Mouse (Mus musculus) cerebellum, adult 18-20 months (tissue): ENCODE data around the gene Ptprn2.
A peak's percentile ranks its signal among the peaks of the same experiment; 100 is the strongest.

Source experiments
- DNase-seq, 2 experiments: peaks; one replicate each; pipeline ENCODE4 v3.0.0; 2021

Ptprn2 gene

DNA sequence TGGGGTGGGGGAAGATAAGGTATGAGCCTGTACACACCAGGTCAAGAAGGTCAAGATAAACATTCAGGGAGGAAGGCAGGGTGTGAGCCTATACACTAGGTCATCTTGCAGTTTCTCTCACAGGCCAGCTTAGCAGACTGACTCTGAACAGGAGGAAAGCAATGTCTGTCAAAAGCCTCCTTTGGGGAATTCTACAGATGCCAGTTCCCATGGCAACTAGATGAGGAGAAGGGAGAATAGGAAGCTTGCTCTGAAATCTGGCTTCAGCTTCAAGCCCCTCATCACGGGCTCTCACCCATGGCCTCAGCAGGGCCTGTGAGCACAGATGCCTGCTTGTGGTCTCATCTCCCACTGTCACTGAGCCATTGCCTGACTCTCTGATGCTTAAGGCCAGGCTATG is 421.9 kb downstream of the Ptprn2 start:
- DNase-seq = no peak

GRCm38 (mm10) chr12:116908668-116909067 is 423.1 kb downstream of the Ptprn2 start:
- DNase-seq = no peak

DNA sequence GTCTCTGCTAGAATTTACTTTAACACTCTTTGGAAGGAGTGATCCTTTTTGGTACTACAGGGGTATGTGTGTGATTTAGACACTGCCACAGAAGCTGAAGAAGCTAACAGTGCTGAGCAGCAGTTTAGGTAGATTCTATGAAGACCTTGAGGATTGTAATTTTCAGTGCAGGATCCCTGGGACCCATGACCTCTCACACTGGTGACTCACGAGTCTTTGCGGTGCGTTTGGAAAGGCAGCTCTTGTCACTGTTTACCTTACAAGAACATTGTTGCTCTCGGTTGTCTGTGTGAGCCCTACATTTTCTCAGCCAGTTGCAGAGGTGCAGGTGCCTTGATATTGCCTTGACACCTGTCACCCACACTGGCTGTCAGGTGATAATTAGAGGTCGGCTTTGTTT is 431.3 kb downstream of the Ptprn2 start:
- no peak for DNase-seq

DNA sequence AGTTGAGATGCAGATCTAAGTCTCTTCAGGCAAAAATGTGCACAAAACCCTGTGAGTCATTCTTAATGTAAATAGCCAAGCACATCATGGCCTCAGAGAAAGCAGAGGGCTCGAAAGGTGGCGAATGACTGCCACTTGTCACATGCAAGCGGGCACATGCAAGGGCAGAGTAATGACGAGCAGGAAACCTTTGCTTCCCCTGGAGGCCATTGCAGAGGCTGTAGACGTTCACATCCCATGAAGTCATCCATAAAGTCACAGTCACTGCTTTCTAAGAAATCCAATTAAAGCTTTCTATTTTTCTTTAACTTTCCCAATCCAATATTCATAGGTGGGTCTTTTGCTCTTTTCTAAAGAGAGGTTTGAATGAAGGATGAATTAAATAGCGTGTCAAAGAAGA is 433.7 kb downstream of the Ptprn2 start:
- no peak for DNase-seq

DNA sequence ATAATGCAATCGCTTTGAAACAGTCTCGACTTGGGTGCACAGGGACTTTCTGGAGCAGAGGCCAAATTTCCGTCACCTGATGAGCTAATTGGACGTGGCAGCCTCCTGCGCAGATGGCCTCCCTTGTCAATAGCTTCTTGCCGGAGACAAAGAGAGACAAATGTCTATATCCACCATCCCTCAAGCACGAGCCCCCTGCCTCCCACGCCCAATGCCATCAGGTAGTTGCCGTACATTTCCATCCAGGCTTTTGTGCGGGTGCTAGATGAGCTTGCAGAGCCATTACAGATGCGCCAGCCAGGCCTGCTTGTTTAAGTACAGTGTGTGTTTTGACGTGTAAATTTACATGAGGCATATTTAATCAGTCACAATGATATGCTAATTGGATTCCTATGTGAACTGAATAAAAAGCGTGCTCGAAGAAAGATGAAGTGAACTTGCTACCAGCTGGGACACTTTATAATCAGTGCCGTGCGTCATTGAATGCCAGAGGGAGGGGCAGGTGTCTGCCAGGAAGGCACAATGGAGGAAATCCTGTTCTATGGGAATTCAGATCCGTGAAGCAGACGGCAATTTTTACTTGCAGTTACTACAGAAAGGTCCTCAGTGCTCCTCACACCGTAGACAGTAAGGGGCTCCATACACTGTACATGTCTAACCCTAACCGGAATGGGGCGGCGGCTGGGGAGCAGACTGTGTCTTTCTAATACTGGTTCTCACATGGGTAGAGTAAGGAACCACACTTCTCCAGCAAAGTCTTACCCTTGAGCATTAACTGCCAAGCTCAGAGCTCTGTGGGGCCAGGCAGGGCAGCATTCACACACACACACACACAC is 434.4 kb downstream of the Ptprn2 start:
- DNase-seq = no peak

- no peak for DNase-seq
These were observed 441.6 kb downstream of the Ptprn2 start for GRCm38 (mm10) chr12:116927115-116927514.

DNA sequence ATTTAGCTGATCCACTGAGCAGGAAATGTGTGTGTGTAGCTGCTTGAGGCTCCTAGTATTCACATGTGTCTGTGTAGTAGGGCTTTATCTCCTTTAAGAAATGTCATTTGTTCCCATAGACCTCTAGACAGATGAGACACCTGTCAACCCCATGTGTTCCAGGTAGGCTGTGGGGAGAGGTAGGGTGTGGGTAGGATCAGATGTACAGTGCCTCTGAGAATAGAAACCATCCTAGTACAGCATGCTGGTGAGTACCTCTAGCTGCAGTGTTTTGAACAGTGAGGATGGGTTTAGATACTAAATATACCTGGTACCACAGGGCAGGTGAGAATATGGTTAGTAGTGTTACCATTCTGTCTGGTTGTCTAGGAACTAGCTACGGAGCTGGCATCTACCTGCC is 442.0 kb downstream of the Ptprn2 start:
- no peak for DNase-seq

DNA sequence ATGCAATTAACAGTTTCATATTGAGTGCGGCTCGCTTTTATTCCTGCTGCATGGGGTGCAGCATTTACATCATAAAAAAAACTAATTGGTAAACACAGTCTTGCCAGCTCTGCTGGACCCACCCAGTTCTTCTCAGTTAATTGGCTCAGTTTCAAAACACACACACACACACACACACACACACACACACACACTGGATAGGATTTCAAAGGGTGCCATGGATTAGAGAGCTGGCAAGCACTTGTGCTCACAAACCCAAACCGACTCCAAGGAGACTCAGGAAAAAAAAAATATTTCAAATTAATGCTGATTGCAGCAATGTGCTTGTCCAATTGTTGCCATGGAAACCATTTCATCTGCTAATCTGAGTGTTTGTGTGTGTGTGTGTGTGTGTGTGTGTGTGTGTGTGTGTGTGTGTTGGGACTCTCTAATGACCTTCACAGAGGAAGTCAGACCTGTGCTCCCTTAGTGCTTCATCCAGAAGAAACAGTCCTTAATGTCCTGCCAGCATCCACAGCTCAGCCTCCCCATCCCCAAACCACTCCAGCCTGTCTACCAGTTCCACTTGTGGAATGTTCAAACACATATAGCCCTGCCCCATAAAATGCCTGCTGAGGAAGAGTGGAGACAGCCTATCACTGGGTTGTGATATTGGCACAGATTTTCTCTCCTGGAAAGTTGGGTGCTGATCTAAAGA is 452.8 kb downstream of the Ptprn2 start:
- no peak for DNase-seq

- no peak for DNase-seq
These were observed 458.4 kb downstream of the Ptprn2 start for GRCm38 (mm10) chr12:116943883-116944282.

GRCm38 (mm10) chr12:116948151-116948928 is 462.8 kb downstream of the Ptprn2 start:
- no peak for DNase-seq

DNA sequence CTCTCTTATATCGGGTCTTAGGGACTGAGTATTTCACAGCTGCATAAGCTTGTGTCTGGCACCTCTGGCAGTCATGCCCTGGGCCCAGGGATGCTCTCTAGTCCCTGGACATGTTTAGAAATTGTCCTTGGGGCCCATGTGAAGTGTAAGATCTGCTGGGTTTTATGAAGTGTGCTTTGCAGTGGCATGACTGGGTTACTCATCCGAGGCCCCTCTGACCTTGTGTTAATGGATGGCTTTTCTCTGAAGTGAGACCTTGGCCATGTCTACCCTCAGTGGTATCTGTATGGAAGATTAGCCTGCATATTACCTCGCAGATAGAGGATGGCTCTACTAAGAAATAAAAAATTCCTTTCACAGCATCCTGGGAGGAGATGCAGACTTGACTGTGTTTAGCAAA is 464.2 kb downstream of the Ptprn2 start:
- DNase-seq = no peak

DNA sequence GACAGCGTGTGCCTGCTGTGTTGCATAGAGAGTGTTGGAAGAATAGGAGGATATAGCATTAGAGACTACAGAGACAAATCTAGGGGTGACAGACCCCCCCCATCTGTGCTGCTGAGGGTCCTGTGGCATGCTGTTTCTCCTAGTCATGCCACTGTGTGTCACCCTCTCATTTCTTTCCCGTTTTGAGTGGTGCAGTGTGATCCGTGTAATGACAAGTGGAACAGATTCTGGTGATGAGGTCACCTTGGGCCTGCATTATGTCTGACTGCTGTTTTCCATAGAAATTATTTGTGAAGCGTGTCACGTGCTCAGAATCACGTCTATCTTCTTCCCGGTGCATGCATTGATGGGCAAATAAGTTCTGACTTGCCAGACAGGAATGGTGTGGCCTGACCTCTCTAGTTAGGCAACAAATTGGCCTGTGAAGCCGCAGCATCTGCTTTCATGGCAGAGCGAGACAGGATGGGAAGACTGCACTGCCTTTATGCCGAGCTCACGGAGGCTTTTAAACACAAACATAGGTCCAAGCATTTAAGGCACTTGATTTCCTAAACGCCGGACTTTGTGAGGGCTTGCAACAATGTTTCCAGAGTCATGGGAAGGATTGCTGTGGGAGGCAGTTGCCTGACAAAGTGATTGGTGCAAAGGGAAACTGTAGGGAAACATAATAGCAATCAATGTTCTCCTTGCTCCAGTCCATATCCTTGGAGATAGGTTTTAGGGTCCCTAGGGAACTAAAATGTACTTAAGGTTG is 467.1 kb downstream of the Ptprn2 start:
- DNase-seq = no peak

- no peak for DNase-seq
These were observed 473.6 kb downstream of the Ptprn2 start for GRCm38 (mm10) chr12:116959164-116959563.

DNA sequence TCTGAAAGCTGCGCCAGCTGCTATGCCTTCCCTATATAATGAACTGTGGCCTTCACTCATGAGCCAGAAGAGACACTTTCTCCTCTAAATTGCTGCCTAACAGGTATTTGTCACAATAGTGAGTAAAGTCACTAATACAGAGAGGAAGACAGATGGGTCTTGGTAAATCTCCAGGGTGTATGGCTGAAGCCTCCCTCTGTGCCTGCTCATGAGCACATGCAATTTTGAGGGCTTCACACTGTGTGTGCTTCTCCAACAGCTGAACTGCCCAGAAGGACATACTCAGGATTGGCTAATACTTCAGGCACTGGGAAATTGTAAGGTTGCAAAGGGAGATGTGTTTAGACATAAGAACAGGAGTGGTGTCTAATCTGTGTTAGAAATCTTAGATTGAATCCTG is 478.4 kb downstream of the Ptprn2 start:
- peak; percentile 22 to 41 for DNase-seq

DNA sequence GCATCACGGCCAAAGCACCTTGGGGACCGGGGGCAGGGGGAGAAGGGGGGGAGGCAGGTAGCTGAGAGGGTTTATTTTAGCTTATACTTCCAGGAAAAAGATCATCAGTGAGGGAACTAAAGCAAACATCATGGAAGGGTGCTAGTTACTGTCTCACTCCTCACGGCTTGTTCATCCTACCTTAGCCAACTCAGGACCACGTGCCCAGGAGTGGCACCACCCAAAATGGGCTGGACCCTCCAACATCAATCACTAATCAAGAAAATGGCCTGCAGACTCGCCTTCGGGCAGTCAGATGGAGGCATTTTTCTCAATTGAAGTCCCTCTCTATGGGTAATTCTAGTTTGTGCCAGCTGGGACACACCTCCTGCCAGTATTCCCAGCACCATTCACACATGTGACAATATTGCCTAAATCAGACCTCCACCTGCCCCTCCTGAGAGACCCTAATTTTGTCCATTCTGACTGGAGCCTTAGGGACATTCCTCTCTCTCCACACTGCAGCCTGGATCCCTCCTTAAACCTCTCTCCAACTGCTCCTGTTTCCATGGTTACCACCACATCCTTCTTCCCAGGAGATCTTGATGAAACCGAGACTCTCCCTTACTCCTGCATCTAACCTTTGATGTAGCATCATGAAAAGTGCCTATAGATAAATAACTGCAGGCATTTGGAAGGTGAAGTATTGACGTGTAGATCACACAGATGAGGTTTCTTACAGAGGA is 482.9 kb downstream of the Ptprn2 start:
- DNase-seq = no peak

GRCm38 (mm10) chr12:116975547-116975946 is 490.0 kb downstream of the Ptprn2 start:
- no peak for DNase-seq

DNA sequence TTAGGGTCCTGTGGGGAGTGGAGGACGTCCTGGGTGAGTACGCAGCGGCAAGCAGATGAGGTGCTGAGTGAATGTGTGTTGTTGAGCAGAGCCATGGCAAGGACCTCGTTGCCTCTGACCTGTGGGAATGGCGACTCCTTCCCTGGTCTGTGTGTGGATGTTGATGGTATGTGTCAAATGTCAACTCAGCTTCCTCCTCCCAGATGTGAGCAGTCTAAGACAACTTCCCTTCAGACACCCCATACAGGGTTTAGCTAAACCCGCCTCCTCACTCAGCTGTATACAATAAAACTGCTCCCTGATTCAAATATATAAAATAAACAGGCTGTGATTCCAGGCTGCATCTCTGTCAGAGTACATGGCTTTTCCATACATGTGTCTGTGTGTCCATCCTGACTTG is 491.5 kb downstream of the Ptprn2 start:
- no peak for DNase-seq

- no peak for DNase-seq
These were observed 492.7 kb downstream of the Ptprn2 start for GRCm38 (mm10) chr12:116978201-116978600.

GRCm38 (mm10) chr12:116981315-116981714 is 495.8 kb downstream of the Ptprn2 start:
- DNase-seq = no peak

DNA sequence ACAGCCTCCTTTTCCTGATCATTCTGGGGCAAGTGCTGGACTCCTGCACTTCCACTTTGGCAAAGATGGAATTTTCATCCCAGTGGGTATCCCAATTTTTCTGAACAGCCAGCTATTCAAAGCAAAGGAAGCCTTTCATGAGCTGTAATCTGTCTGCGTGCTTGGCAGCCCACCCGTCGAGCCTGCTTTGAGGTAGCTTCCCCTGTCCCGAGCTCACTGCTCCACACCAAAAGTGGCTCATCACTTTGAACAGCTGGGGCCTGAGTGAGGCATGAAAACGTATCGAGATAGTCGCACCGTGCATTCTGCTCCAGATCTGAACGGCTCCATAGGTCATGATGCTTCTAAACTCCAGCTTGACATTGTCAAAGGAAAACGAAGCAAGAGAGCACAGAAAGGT is 503.6 kb downstream of the Ptprn2 start:
- DNase-seq = no peak

DNA sequence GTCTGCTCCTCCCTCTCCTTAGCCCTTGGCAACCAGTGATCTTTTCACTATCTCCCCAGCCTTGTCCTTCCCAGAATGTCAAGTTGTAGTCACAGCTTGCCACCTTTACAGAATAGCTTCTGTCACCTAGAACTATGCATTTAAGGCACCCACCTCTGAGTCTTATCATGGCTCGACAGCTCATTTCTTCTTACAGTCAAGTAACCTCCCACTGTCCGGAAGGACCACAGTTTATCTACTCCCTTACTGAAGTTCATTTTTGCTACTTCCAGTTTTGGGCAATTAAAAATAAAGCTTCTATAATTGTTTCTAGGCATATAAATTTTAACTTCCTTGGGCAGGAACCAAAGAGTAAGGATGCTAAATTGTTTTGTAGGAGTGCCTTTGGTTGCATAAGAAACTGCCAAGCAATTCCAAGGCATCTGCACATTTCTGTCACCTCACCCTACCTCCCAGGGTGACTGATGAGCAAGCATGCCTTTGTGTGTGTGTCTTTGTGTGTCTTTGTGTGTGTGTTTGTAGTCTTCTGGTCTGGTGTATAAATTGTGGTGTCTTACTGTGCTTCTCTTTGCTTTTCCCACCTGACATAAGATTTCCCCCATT is 516.1 kb downstream of the Ptprn2 start:
- DNase-seq = no peak
